Mouse (Mus musculus) yolk sac, embryonic 10.5 days (tissue): ENCODE data around the gene Lyg2.

Source experiments
- DNase-seq: peaks from one replicate; pipeline ENCODE4 v3.0.0-alpha.2; 2017; ENCODE audit warnings: low spot score

The Lyg2 gene

DNA sequence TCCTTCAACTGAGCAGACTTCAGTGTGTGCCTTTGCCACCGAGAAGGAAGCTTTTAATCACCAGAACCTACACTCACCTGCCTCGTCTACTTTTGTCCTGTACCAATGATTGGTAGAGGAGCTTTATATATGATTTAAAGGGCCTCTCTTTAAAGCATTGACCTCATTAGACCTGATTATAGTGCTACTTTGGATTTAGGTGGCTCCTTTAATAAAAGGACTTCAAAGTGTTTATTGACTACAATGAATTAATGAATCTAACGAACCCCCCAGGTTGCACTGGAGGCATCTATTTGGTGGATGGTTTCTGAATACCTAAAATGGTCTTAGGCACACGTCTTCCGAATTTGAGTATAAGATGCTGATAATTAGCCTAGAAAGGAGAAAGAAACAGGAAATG is at the start of gene Lyg2:
Gene Lyg2 (minus strand): TSS at position 101 of the 400 bp plus-strand sequence.
- no peak for DNase-seq

DNA sequence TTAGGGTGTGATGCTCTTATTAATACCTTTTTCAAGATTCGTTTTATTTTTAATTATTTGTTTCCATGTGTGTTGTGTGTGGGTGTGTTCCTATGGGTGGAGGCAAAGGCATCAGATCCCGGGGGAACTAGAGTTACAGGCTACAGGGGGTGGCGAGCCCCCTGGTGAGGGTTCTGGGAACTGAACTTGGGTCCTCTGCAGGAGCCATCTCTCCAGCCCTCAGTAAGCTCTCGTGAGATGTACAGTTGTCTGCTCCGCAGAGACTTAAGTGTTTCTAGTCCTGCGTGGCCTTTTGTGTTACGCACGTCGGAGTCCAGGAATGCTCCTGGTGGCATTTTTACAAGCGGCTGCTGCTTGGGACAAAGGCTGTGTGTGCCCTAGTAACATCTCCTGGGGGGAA is 49.3 kb upstream of the Lyg2 start:
- DNase-seq = no peak

GRCm38 (mm10) chr1:37959486-37959885 is 43.2 kb upstream of the Lyg2 start:
- no peak for DNase-seq

DNA sequence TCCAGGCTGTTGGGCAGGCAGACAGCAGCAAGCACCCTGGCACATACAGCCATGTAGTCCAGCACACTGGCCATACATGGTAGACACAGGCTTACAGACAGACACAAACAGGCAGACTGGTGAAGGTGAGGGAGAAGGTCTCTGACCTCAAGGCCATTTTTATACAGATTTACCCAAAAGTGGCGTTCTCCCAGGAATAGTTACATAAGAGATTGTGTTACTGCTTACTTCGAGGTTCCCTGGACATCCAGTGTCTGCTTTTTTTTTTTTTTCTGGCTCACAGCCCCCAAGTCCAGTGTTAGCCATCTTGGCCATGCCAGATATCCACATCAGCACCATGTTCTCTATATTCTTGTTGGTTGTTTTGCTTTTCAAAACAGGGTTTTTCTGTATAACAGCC is 42.2 kb upstream of the Lyg2 start:
- DNase-seq = no peak

GRCm38 (mm10) chr1:37957659-37958058 is 41.4 kb upstream of the Lyg2 start, which contains the start of gene Lyg1:
Gene Lyg1 (minus strand): TSS chr1:37957759.
- no peak for DNase-seq

DNA sequence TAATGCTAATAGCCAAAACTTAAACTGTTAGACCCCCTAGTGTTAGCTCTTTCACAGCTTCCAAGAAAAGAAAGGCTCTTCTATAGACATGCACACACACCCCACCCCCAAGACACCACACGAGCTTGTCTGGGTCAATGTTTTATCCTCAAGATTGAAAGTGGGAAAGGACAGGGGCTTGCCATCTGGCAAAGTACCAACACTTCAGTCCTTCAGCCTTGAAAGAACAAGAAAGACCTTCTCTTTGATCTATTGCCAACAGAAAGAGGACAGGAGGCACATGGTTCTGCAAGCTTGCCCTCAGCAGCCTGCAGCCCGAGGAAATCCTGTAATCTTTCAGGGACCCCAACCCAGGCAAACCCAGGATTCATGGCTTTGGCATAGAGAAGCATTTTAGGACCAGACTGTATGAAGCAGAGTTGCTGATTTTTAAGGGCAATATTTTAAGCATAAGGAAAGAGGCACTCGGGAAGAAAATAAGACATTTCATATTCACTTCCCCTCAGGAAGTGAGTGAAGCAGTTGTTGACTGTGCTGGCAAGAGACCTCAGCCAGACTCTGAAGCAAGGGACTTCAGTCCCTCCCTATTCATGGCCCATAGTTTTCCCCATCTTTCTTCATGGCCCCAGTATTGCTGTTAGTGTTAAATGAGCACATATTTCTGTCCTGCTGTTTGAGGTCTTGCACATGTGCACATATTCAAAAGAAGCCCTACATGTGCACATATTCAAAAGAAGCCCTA is 40.6 kb upstream of the Lyg2 start:
- no peak for DNase-seq

DNA sequence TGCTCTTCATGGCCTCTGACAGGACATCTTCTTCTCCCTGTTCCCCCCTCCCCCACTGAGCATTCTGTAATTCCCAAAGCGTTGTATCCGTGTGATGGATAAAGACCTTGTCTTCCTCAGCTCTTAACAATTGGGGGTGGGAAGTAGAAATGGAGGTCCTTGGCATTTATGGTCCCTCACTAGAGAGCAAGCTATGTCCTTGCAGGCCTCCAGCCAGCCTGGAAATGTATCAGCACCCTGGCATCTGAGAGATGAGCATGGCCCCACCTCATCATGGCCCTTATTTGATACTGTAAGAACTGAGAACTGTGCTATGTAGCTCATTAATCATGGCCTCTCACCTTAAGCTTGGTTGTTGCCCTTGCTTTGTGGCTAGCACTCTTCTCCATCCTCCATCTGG is 39.0 kb upstream of the Lyg2 start:
- DNase-seq = no peak

GRCm38 (mm10) chr1:37954786-37955185 is 38.5 kb upstream of the Lyg2 start:
- DNase-seq = no peak

DNA sequence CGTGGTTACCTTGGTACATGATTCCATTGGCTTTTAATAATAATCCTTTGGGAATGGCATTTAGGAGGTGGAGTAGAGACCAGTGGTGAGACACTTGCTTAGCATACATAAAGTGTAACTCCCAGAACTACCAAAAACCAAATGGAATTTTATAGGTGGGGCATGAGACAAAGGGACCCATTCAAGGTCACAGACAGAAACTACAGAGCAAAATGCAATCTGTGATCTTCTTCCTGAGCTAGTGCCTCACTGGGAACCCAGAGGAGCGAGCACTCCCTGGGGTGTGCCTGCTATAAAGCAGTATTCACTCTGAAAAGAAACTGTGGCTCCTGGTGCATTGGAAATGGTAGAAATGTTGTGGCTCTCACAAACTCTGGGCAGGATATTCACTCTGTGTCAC is 32.6 kb upstream of the Lyg2 start:
- no peak for DNase-seq

DNA sequence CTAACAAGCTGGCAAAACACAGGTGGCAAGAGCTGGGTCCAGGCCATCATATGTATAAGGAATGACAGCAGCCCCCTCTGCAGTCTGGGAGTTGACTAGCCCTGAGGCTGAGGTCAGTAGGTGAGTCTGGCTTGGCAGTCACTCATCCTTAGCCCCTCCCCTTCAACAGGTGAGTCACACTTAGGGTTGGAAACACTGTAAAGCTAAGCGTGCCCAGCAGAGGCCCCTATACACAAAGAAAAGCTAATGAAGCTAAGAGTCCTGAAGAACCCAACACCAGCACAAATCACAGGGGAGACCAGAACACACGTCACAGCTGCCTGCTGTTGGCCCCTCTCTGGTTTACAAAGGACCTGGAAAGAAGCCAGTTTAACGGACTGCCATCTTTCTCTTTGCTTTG is 15.5 kb upstream of the Lyg2 start:
- DNase-seq = peak; percentile 5

GRCm38 (mm10) chr1:37925971-37926370 is 9.7 kb upstream of the Lyg2 start:
- no peak for DNase-seq

DNA sequence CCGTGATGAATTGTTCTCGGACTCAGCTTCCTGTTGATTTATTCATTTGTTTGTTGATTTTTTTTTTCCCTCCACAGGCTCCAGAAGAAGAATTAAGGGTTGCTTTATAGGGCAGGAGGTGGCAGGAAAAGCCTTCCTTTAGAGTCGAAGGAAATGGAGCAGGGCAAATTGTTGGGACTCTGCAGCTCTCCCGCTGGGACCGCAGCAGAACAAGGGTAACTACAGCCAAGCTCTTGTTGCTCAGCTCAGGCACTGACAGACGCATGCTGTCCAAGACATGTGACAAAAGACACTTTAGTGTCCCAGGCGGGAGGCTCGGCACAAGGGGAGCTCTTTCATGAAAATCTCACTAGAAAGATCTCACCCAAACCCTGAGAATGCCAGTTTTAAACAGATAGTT is 6.2 kb upstream of the Lyg2 start:
- no peak for DNase-seq

- no peak for DNase-seq
Measured at GRCm38 (mm10) chr1:37918096-37918495, 1.8 kb upstream of the Lyg2 start.

DNA sequence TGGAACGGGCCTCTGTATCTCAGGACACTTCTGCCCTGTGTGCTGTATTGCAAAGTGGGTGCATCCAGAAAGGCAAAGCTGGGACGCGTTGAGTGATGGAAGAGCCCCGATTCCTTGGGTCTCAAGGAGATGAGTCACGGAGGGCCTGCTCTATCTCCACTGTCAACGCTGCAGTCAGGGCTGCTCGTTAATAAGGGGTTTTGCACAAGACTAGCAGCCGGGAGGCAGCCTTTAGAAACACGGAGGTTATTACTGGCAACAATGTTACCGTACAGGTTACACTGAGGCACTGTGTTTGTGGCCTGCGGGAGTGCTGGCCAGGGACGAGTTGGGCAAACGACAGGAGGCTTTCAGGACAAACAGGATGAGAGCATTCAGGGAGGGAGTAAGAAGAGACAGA is 1.4 kb upstream of the Lyg2 start:
- DNase-seq = no peak

- no peak for DNase-seq
Measured at GRCm38 (mm10) chr1:37912751-37913150, 3.5 kb downstream of the Lyg2 start.

DNA sequence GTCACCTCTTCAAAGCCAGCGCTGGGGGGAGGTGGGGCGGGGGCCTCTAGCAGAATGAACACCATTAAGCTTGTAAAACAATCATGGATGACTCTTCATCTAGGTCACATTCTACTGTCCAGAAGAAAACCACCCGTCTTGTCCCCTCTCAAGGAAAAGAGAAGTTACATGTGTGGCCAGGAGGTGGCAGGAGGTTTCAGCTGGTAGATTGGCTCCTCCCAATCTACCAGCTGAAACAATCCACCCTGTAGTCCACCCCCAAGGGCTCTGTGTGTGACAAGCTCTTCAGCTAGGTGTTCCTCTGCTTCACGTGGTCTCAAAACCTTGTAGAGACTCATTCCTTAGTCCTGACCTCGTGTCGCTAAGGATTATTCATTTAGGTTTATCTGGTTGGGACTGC is 13.1 kb downstream of the Lyg2 start:
- no peak for DNase-seq

DNA sequence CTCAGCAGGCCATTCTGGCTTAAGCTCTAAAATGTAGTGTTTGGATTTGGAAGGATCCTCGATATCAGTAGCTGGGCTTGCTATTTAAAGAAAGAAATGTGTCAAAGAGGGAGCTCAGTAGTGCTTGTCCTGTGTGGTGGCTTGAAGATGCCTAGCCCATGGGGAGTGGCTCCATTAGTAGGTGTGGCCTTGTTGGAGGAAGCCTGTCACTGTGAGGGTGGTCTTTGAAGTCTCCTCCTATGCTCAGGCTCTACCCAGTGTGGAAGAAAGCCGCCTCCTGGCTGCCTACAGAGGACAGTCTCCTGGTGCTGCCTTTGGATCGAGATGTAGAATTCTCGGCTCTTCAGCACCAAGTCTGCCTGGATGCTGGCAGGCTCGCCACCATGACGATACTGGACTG is 16.0 kb downstream of the Lyg2 start:
- DNase-seq = no peak

DNA sequence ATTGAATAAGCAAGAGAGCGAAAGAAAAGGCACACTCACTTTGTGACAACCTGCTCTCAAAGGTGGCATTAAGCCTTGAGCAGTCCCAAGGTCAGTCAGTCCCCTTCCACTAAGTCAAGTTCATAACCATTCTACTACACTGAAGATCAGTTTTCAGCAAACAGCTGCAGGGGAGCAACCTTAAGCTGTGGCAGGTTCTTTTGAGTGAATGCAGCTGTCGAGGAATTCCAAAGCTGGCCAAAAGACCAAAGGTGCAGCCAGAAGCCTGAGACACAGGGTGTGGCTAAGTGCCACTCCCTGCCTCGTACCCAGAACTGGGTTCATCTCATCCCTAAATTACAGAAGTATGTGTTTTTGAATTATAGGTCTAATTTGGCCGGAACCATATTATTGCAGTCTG is 16.5 kb downstream of the Lyg2 start:
- no peak for DNase-seq

DNA sequence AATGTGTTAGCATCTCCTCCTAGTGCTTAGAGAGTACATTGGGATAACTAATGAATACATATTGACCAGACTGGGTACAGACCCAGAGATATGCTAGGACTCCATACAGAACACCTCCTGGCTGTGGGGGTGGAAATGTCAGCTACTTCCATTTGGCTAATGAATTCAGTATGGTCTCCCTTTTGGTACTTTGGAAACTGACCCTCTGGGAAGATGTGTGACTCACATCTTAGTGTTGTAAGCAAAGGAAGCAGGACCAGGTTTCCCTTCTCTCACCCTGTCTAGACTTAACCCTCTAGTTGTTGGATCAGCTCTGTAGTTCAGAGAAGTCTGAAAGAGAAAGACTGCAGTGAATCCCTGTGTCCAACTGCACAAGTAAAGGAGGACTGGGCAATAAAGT is 21.7 kb downstream of the Lyg2 start:
- no peak for DNase-seq

- no peak for DNase-seq
Measured at GRCm38 (mm10) chr1:37891400-37891799, 24.9 kb downstream of the Lyg2 start.

DNA sequence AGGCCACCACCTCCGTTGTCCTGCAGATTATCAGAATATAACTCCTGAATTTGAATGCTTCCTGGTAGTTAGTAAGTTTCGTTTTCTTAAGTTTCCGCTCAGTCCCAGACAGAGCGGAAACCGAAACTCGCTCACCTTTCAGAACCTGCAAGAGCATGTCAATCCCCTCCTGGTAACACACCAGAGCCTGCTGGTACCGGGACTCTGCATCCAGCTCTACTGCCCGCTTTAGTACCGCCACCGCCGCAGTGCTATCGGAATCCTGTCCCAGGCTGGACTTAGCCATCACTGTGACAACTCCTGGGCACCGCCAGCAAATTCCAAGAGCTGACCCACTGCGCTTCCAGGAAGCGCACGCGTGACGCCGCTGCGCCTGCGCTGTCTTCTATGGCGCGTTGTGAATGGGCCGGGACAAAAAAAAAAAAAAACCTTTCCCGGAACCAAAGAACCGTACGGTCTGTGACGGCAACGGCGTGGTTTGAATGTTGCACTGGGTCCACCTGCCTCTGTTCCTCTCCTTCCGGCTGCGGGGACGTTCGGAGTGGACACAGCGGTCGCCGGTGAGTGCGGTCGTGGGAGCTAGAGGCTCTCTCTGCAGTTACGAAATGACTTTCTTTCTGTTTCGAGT is 26.2 kb downstream of the Lyg2 start, which contains the start of the genes Mitd1 and Mrpl30:
Gene Mitd1 (minus strand): TSS at position 387 of the 628 bp plus-strand sequence.
Gene Mrpl30 (plus strand): TSS at position 453 of the 628 bp plus-strand sequence.
- DNase-seq = peak; percentile 87

- DNase-seq = no peak
Measured at GRCm38 (mm10) chr1:37889206-37889605, 27.1 kb downstream of the Lyg2 start.

- no peak for DNase-seq
Measured at GRCm38 (mm10) chr1:37884451-37884850, 31.8 kb downstream of the Lyg2 start.

DNA sequence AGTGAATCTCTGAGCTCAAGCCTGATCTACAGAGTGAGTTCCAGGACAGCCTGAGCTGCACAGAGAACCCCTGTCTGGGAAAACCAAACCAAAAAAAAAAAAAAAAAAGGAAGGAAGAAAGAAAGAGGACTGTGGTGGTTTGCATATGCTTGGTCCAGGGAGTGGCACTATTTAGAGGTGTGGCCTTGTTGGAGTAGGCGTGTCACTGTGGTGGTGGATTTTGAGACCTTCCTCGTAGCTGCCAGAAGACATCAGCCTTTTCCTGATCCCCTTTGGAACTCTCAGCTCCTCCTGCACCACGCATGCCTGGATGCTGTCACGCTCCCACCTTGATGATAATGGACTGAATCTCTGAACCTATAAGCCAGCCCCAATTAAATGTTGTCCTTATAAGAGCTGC is 32.9 kb downstream of the Lyg2 start:
- no peak for DNase-seq
